Mouse (Mus musculus): ENCODE data around the gene Gm20696. TPM values are rescaled to one million over a fixed set of nuclear protein-coding genes. Genes with fewer than 3 reads are reported as not detected.

Gene Gm20696
- polyA plus RNA-seq, 1 experiment, result not detected

GRCm38 (mm10) chr6:99669481-99670325 is 3.1 kb upstream of the Gm20696 start:
- Histone ChIP-seq H3K27me3 (ENCODE audit: control insufficient read depth) (peaks cover 39% of the 10 kb centered on the region), H3K4me3 (replicated peaks) (no peak overlapping the region), H3K36me3 (ENCODE audit: control insufficient read depth) (no peaks in the 10 kb centered on the region), H3K9me3 (ENCODE audit: control insufficient read depth, low read length) (no peaks in the 10 kb centered on the region), H3K4me1 (ENCODE audit: control insufficient read depth) (peaks cover 2% of the 10 kb centered on the region; the same call in 1 of the 2 replicates)
- TF ChIP-seq TAL1 (IDR thresholded peaks at IDR 0.05; ENCODE audit: low read length) (no peak), GATA1 (IDR thresholded peaks at IDR 0.05; ENCODE audit: low read length) (no peak)

GRCm38 (mm10) chr6:99667290-99667689 is 693 bp upstream of the Gm20696 start:
- H3K4me1 ChIP-seq (ENCODE audit: control insufficient read depth), result peaks cover 2% of the 10 kb centered on the region; the same call in 1 of the 2 replicates
- peaks cover 49% of the 10 kb centered on the region for H3K27me3 ChIP-seq (ENCODE audit: control insufficient read depth)
- no peak overlapping the region for H3K4me3 ChIP-seq (replicated peaks)
- H3K36me3 ChIP-seq (ENCODE audit: control insufficient read depth), result no peaks in the 10 kb centered on the region
- H3K9me3 ChIP-seq (ENCODE audit: control insufficient read depth, low read length), result no peaks in the 10 kb centered on the region
- TF ChIP-seq TAL1 (IDR thresholded peaks at IDR 0.05; ENCODE audit: low read length), result no peak
- TF ChIP-seq GATA1 (IDR thresholded peaks at IDR 0.05; ENCODE audit: low read length), result no peak

GRCm38 (mm10) chr6:99665457-99666317 is 910 bp downstream of the Gm20696 start:
- H3K4me1 ChIP-seq (ENCODE audit: control insufficient read depth), result peaks cover 2% of the 10 kb centered on the region; the same call in 1 of the 2 replicates

GRCm38 (mm10) chr6:99663232-99663631 is 3.4 kb downstream of the Gm20696 start:
- no peaks in the 10 kb centered on the region for H3K9me3 ChIP-seq (ENCODE audit: control insufficient read depth, low read length)
- H3K4me1 ChIP-seq (ENCODE audit: control insufficient read depth), result peaks cover 2% of the 10 kb centered on the region; the same call in 1 of the 2 replicates
- H3K36me3 ChIP-seq (ENCODE audit: control insufficient read depth), result no peaks in the 10 kb centered on the region
- TF ChIP-seq TAL1 (IDR thresholded peaks at IDR 0.05; ENCODE audit: low read length), result no peak
- TF ChIP-seq GATA1 (IDR thresholded peaks at IDR 0.05; ENCODE audit: low read length), result no peak
- no peak overlapping the region for H3K4me3 ChIP-seq (replicated peaks)
- peaks cover 44% of the 10 kb centered on the region for H3K27me3 ChIP-seq (ENCODE audit: control insufficient read depth)

More at GRCm38 (mm10) chr6:99665457-99666317, 910 bp downstream of the Gm20696 start:
- no peaks in the 10 kb centered on the region for H3K9me3 ChIP-seq (ENCODE audit: control insufficient read depth, low read length)
- peak overlapping the region; percentile 46 for H3K4me3 ChIP-seq (replicated peaks)
- H3K36me3 ChIP-seq (ENCODE audit: control insufficient read depth), result no peaks in the 10 kb centered on the region
- TF ChIP-seq GATA1 (IDR thresholded peaks at IDR 0.05; ENCODE audit: low read length), result no peak
- no peak for TF ChIP-seq TAL1 (IDR thresholded peaks at IDR 0.05; ENCODE audit: low read length)
- peaks cover 49% of the 10 kb centered on the region for H3K27me3 ChIP-seq (ENCODE audit: control insufficient read depth)

GRCm38 (mm10) chr6:99660443-99660842 is 6.2 kb downstream of the Gm20696 start:
- H3K4me3 ChIP-seq (replicated peaks), result no peak overlapping the region
- H3K9me3 ChIP-seq (ENCODE audit: control insufficient read depth, low read length), result no peaks in the 10 kb centered on the region
- H3K4me1 ChIP-seq (ENCODE audit: control insufficient read depth), result no peaks in the 10 kb centered on the region
- TF ChIP-seq GATA1 (IDR thresholded peaks at IDR 0.05; ENCODE audit: low read length) (no peak), TAL1 (IDR thresholded peaks at IDR 0.05; ENCODE audit: low read length) (no peak)
- no peaks in the 10 kb centered on the region for H3K36me3 ChIP-seq (ENCODE audit: control insufficient read depth)
- H3K27me3 ChIP-seq (ENCODE audit: control insufficient read depth), result peaks cover 17% of the 10 kb centered on the region

- no peaks in the 10 kb centered on the region for H3K4me1 ChIP-seq (ENCODE audit: control insufficient read depth)
- H3K9me3 ChIP-seq (ENCODE audit: control insufficient read depth, low read length), result no peaks in the 10 kb centered on the region
- H3K36me3 ChIP-seq (ENCODE audit: control insufficient read depth), result no peaks in the 10 kb centered on the region
- H3K4me3 ChIP-seq (replicated peaks), result no peak overlapping the region
- H3K27me3 ChIP-seq (ENCODE audit: control insufficient read depth), result peaks cover under 1% of the 10 kb centered on the region; the same call in 1 of the 2 replicates
- TF ChIP-seq TAL1 (IDR thresholded peaks at IDR 0.05; ENCODE audit: low read length) (no peak), GATA1 (IDR thresholded peaks at IDR 0.05; ENCODE audit: low read length) (no peak)
Observed at GRCm38 (mm10) chr6:99658586-99658985, 8.0 kb downstream of the Gm20696 start.

GRCm38 (mm10) chr6:99656088-99656487 is 10.5 kb downstream of the Gm20696 start:
- no peaks in the 10 kb centered on the region for H3K27me3 ChIP-seq (ENCODE audit: control insufficient read depth)
- no peak overlapping the region for H3K4me3 ChIP-seq (replicated peaks)
- no peaks in the 10 kb centered on the region for H3K36me3 ChIP-seq (ENCODE audit: control insufficient read depth)
- H3K9me3 ChIP-seq (ENCODE audit: control insufficient read depth, low read length), result no peaks in the 10 kb centered on the region
- no peaks in the 10 kb centered on the region for H3K4me1 ChIP-seq (ENCODE audit: control insufficient read depth)
- TF ChIP-seq GATA1 (IDR thresholded peaks at IDR 0.05; ENCODE audit: low read length) (no peak), TAL1 (IDR thresholded peaks at IDR 0.05; ENCODE audit: low read length) (no peak)

- H3K9me3 ChIP-seq (ENCODE audit: control insufficient read depth, low read length), result no peaks in the 10 kb centered on the region
- H3K36me3 ChIP-seq (ENCODE audit: control insufficient read depth), result no peaks in the 10 kb centered on the region
- no peak for TF ChIP-seq TAL1 (IDR thresholded peaks at IDR 0.05; ENCODE audit: low read length)
- TF ChIP-seq GATA1 (IDR thresholded peaks at IDR 0.05; ENCODE audit: low read length), result no peak
- no peaks in the 10 kb centered on the region for H3K4me1 ChIP-seq (ENCODE audit: control insufficient read depth)
- no peak overlapping the region for H3K4me3 ChIP-seq (replicated peaks)
- no peaks in the 10 kb centered on the region for H3K27me3 ChIP-seq (ENCODE audit: control insufficient read depth)
Observed at GRCm38 (mm10) chr6:99655488-99655887, 11.1 kb downstream of the Gm20696 start.

- Histone ChIP-seq H3K4me3 (replicated peaks) (no peak overlapping the region), H3K27me3 (ENCODE audit: control insufficient read depth) (no peaks in the 10 kb centered on the region), H3K36me3 (ENCODE audit: control insufficient read depth) (no peaks in the 10 kb centered on the region), H3K4me1 (ENCODE audit: control insufficient read depth) (no peaks in the 10 kb centered on the region), H3K9me3 (ENCODE audit: control insufficient read depth, low read length) (no peaks in the 10 kb centered on the region)
- TF ChIP-seq TAL1 (IDR thresholded peaks at IDR 0.05; ENCODE audit: low read length) (no peak), GATA1 (IDR thresholded peaks at IDR 0.05; ENCODE audit: low read length) (no peak)
Observed at GRCm38 (mm10) chr6:99654343-99654742, 12.3 kb downstream of the Gm20696 start.
